Mouse (Mus musculus) small intestine, adult 2 months (tissue): Measurements from ENCODE around the gene Prss43. TPM values are rescaled to one million over a fixed set of nuclear protein-coding genes. Genes with fewer than 3 reads are reported as not detected.

Experiments
- H3K27ac ChIP-seq: fragments of 200-500 bp; 2 replicates; pipeline ENCODE4 v1.5.1; 2012; ENCODE audit warnings: low read depth, low read length, control low read depth, inconsistent platforms; ENCODE audit not compliant: insufficient read depth
- H3K27me3 ChIP-seq: fragments of 200-500 bp; 2 replicates; pipeline ENCODE4 v1.6.1; 2012; ENCODE audit warnings: mild to moderate bottlenecking, moderate library complexity, low read length, inconsistent platforms; ENCODE audit not compliant: control insufficient read depth, insufficient read depth
- H3K36me3 ChIP-seq: fragments of 200-500 bp; 2 replicates; pipeline ENCODE4 v1.6.1; 2012; ENCODE audit warnings: mild to moderate bottlenecking, low read length, control low read depth, inconsistent platforms; ENCODE audit not compliant: control insufficient read depth, insufficient read depth
- H3K4me1 ChIP-seq: fragments of 200-500 bp; 2 replicates; pipeline ENCODE4 v1.6.1; 2012; ENCODE audit warnings: low read length, inconsistent platforms, mixed read lengths; ENCODE audit not compliant: control insufficient read depth, insufficient read depth, insufficient read length
- H3K4me3 ChIP-seq: fragments of 200-500 bp; 2 replicates; pipeline ENCODE4 v1.5.1; 2012; ENCODE audit warnings: low read depth, mild to moderate bottlenecking, control low read depth, inconsistent platforms, low read length, moderate library complexity
- CTCF ChIP-seq: fragments of 200-500 bp; IDR thresholded peaks from 2 replicates; pipeline ENCODE4 v1.5.1; 2012; ENCODE audit warnings: low read depth, mild to moderate bottlenecking, control low read depth, inconsistent platforms, low read length, moderate library complexity, mixed read lengths; ENCODE audit not compliant: insufficient replicate concordance, insufficient read length; ENCODE audit errors: extremely low read depth
- POLR2A ChIP-seq: fragments of 200-500 bp; IDR thresholded peaks from 2 replicates; pipeline ENCODE4 v1.6.1; 2012; ENCODE audit warnings: low read depth, mild to moderate bottlenecking, control low read depth, inconsistent platforms, low read length, moderate library complexity
- WGBS: fragments of 180-500 bp; shearing (Covaris S2); methylation state at CpG from one replicate; pipeline ENCODE4 v1.1.7; 2018; 5-methylcytosine and 5-hydroxymethylcytosine counted together
- polyA plus RNA-seq: library from polyadenylated mRNA; depleted of rRNA; stranded (reverse); fragments of >200 nt; gene quantifications from 2 replicates; pipeline ENCODE4 v1.2.3, GENCODE M21; 2012

The Prss43 gene
- polyA plus RNA-seq, 1 experiment, result not detected

DNA sequence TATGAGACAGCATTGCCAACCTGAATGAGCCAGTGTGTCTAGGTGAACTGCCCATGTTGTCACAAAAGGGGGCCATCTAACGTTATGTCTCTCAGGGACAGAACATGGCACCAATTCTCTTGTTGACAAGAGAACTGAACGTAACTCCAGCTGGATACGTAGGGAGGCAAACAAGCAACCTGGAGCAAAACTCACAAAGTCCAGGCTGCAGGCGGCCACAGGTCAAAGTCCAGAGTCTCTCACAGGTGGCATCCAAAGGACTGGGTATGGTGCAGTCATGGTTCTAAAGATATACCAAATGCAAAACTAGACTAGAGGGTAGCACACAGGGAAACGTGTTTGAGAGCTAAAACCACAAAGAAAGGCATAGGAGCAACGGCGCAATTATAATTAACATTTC lies 5.1 kb upstream of the Prss43 start:
- Histone ChIP-seq H3K36me3 (no peaks in the 10 kb centered on the region), H3K27me3 (no peaks in the 10 kb centered on the region; the same call in 1 of the 2 replicates), H3K4me1 (peaks cover 5% of the 10 kb centered on the region; the same call in 1 of the 2 replicates), H3K4me3 (no peak overlapping the region), H3K27ac (no peak overlapping the region)
- 47% methylated on average over 7 of the region's 7 CpGs for WGBS
- TF ChIP-seq POLR2A, result no peak

DNA sequence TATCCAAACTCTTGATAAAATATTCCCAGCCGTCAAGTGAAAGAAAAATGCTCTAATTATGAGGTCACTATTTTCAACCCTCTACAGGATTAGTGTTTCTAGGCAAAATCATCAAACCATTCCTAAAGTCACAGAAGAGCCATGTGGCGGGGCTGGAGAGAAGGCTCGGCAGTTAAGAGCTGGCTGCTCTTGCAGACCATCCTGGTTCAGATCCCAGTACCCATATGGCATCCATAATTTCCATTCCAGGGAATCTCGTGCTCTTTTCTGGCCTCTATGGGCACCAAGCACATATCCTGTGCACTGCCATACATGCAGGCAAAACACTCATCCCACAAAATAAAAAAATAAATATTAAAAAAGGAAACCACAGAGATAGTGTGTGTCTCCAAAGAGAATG lies 1.1 kb upstream of the Prss43 start:
- Histone ChIP-seq H3K36me3 (no peaks in the 10 kb centered on the region), H3K4me3 (no peak overlapping the region), H3K4me1 (peaks cover 5% of the 10 kb centered on the region; the same call in 1 of the 2 replicates), H3K27me3 (0 out of 2 replicates have a peak, but pooled peaks cover 3% of the 10 kb centered on the region), H3K27ac (no peak overlapping the region)
- WGBS, result 73% methylated on average over 4 of the region's 4 CpGs
- TF ChIP-seq POLR2A, result no peak
- no peak for TF ChIP-seq CTCF

DNA sequence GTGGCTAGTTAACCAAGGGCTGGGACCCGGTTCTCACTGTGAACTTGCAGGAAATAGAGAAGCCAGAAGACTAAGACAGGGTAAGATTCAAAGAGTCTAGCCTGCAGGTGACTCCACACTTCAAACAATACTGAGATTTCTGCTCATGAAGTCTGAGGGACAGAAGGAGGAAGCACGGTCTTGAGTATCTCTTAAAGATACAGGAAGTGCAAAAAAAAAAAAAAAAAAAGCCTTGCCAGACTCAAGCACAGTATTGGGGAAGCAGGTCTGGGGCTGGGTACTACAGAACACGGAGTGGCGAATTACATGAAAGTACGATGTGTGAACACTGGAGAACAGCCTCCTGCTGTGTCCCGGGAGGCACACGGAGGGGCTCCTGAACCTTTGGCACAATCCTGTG lies 658 bp upstream of the Prss43 start:
- Histone ChIP-seq H3K36me3 (no peaks in the 10 kb centered on the region), H3K4me3 (no peak overlapping the region), H3K27me3 (0 out of 2 replicates have a peak, but pooled peaks cover 3% of the 10 kb centered on the region), H3K27ac (no peak overlapping the region), H3K4me1 (peaks cover 5% of the 10 kb centered on the region; the same call in 1 of the 2 replicates)
- 59% methylated on average over 7 of the region's 7 CpGs for WGBS
- no peak for TF ChIP-seq CTCF
- TF ChIP-seq POLR2A, result no peak

DNA sequence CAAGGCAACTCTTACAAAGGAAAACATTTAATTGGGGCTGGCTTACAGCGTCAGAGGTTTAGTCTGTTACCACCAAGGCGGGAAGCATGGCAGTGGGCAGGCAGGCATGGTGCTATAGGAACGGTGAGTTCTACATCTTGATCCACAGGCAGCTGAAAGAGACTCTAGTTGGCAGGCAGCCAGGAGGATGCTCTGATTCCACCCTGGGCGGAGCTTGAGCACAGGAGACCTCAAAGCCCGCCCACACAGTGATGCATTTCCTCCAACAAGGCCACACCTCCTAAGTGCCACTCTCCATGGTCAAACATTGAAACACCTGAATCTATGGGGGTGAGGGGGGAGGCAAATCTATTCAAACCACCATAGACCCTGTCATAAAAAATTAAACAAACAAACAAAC lies 6.5 kb downstream of the Prss43 start:
- 63% methylated on average over 5 of the region's 5 CpGs for WGBS
- TF ChIP-seq POLR2A, result no peak
- TF ChIP-seq CTCF, result no peak
- H3K27ac ChIP-seq, result no peak overlapping the region
- H3K36me3 ChIP-seq, result no peaks in the 10 kb centered on the region
- H3K4me1 ChIP-seq, result no peaks in the 10 kb centered on the region
- no peaks in the 10 kb centered on the region for H3K27me3 ChIP-seq
- H3K4me3 ChIP-seq, result no peak overlapping the region

DNA sequence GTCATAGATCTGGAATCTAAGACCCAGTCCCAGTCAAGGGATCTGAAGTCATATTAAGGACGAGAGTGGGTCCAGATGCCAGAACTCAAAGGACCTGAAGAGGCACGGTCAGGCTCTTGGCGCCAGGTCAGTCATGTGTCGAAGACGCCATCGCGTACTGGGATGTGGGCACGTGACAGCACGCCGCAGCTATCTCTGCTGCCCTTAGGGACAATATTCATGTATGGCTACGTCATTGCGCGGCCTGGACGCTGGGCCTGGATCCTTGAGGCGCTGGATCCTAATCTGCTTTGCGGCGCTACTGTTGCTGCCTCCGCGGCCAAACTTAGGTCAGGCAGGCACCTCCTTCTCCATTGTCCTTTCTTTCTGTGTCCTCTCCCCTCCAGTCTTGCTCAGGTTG lies 7.9 kb downstream of the Prss43 start, which contains the start of gene Prss45:
Gene Prss45 (plus strand): TSS at position 178 of the 400 bp plus-strand sequence.
- TF ChIP-seq POLR2A (no peak), CTCF (no peak)
- WGBS, result 82% methylated on average over 19 of the region's 19 CpGs
- Histone ChIP-seq H3K4me3 (no peak within 1 kb of the TSS), H3K27ac (no peak within 1 kb of the TSS; the same call in 1 of the 2 replicates), H3K27me3 (no peaks in the 10 kb centered on the region), H3K36me3 (no peaks in the 10 kb centered on the region), H3K4me1 (no peaks in the 10 kb centered on the region)

DNA sequence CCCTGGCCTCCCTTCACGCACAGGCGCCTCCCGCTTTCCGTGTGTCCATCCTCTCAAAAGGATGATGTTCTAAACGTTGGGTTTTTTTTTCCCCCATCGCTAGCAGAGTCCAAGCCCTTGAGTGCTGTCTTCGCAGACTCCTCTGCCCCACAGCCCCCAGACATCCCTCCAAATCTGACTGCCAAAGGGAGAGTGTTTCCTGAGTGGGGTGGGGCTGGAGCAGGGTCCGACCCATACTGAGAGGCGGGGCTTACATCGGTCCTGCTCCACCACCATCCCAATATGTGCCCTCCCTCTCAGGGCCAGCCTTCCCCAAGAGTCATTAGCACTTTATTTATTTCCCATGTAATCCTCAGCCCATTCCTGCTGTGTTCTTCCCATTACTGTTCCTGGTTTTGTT lies 8.5 kb downstream of the Prss43 start:
- no peaks in the 10 kb centered on the region for H3K36me3 ChIP-seq
- H3K27ac ChIP-seq, result no peak overlapping the region
- no peak overlapping the region for H3K4me3 ChIP-seq
- WGBS, result 40% methylated on average over 10 of the region's 10 CpGs
- TF ChIP-seq POLR2A (no peak), CTCF (no peak)
- no peaks in the 10 kb centered on the region for H3K27me3 ChIP-seq
- no peaks in the 10 kb centered on the region for H3K4me1 ChIP-seq

DNA sequence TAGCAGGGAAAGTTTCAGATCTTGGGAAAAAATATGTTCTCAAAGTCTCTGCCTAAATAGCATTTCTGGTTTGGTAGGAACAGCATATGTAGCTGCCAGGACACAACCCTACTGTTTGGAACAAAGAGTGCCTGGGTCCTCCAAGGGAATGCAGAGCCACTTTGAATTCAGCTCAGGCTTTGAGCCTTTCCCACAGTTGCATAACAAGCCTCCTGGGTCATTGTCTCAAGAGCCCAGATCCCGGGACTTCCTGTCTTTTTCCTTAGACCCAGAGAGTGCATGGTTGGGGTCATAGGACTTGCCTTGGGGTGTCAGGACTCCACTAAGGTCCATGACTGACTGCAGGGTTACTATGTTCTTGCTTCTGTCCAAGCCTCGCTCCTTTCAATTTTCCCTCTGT lies 9.6 kb downstream of the Prss43 start:
- H3K27me3 ChIP-seq, result no peaks in the 10 kb centered on the region
- no peaks in the 10 kb centered on the region for H3K36me3 ChIP-seq
- TF ChIP-seq POLR2A (no peak), CTCF (no peak)
- no peak overlapping the region for H3K4me3 ChIP-seq
- H3K4me1 ChIP-seq, result no peaks in the 10 kb centered on the region
- no peak overlapping the region for H3K27ac ChIP-seq
- WGBS, result 66% methylated on average over 2 of the region's 2 CpGs
